Mouse (Mus musculus): ENCODE results near the gene Selenbp2.
"Not testable (repeated sequence)": the region's sequence is repeated elsewhere in the genome, so short reads cannot be mapped to it uniquely, and the experiment has no call there.

The Selenbp2 gene

DNA sequence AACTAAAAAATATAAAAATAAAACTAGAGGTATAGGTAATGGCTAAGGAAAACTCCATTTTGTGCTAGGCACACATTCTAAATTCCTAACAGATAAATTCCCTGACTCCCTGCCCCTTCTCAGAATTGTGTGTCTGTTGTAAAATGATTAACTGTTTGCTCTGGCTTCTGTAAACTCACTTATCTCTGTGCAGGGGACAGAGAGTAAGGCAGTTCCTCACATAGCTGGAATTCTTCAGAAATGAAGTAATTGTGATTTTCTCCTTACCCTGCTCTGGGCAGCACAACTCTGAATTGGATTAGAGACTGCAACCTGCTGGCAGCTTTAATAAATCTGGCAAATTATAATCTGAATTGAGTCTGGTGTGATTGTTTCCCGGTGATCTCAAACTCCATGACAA lies 24.9 kb downstream of the Selenbp2 start:
- not testable (repeated sequence) for H3K27me3 ChIP-seq (ENCODE audit: control insufficient read depth, insufficient read depth, low read length, poor library complexity, severe bottlenecking); H3K36me3 ChIP-seq (ENCODE audit: control insufficient read depth, insufficient read depth, low read length, poor library complexity, severe bottlenecking); DNase-seq (ENCODE audit: low read depth, low spot score)

- not testable (repeated sequence) for DNase-seq (ENCODE audit: low read depth, low spot score); H3K36me3 ChIP-seq (ENCODE audit: control insufficient read depth, insufficient read depth, low read length, poor library complexity, severe bottlenecking); H3K27me3 ChIP-seq (ENCODE audit: control insufficient read depth, insufficient read depth, low read length, poor library complexity, severe bottlenecking)
Observed at GRCm38 (mm10) chr3:94723637-94724036, 30.3 kb downstream of the Selenbp2 start.

DNA sequence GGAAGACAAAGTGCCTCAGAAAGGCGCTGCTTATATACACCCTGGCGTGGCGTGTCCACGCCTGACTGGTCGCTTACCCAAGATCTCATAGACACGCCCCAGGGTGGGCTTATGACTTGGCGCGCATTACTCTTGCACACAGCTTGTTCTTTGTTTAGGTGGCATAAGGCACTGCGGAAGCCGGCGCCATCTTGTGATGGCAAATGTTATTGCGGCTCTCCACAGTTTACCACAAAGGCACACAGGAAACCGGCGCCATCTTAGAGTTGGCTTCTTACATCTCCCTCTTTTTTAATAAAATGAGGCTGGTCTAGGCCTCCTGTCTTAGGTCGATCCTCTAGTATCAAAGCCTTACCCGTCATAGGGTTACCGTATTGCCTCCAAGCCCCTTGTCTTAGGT lies 52.3 kb downstream of the Selenbp2 start:
- Histone ChIP-seq H3K36me3 (ENCODE audit: control insufficient read depth, insufficient read depth, low read length, poor library complexity, severe bottlenecking) (no peaks in the 10 kb centered on the region), H3K27me3 (ENCODE audit: control insufficient read depth, insufficient read depth, low read length, poor library complexity, severe bottlenecking) (no peaks in the 10 kb centered on the region)
- DNase-seq (ENCODE audit: low read depth, low spot score), result no peak

Data from splenic B cell, adult 2 months (primary cell).